Mouse (Mus musculus) induced T-regulatory cell, adult 2 months (primary cell): Measurements from ENCODE around the gene Shld2.

Experiments used
- DNase-seq: peaks from one replicate; pipeline ENCODE4 v3.0.0-alpha.2; 2012; ENCODE audit warnings: low read depth

Gene Shld2

GRCm38 (mm10) chr14:34310234-34310965 lies at the start of gene Shld2, which contains the start of gene Glud1:
TSS of gene Shld2 (minus strand) at chr14:34310493.
TSS of gene Glud1 (plus strand) at chr14:34310727.
- DNase-seq, result peak; percentile 93

GRCm38 (mm10) chr14:34359676-34360244 lies 49.5 kb upstream of the Shld2 start:
- no peak for DNase-seq

DNA sequence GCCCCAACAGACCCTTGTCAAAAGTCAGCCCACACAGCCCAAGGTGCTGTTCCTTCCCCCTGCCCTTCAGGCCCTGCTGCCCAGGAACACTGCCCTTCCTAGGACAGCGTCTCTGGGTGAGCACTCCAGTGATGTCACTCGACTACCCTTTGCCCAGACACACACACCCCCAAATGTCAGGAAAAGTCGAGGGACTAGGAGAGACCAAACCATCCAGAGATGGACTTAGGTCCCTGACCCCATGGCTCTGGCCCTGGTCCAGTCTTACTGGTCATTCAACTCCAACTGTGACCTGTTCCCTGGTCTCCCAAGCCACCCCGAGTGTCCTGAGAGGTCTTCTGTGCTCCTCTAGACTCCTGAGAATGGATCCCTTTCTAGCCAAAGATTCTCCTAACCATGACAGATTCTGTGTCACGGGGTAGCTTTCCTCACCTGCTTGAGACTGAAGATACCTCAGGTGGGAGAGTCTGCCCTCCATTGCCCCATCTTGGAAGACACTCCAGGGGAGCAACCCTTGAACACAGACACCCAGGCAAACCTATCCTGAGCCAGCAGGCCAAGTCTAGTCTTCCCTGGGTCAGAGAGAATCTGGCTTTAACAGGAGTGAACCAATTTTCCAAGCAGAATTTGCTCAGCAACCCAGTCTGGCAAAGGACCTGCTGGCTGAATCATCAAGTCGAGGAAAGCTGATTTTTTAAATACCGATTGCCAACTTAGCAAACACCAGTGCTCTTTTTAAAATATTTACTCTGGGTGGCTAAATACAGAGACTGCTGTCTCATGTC lies 47.6 kb upstream of the Shld2 start:
- DNase-seq, result no peak

DNA sequence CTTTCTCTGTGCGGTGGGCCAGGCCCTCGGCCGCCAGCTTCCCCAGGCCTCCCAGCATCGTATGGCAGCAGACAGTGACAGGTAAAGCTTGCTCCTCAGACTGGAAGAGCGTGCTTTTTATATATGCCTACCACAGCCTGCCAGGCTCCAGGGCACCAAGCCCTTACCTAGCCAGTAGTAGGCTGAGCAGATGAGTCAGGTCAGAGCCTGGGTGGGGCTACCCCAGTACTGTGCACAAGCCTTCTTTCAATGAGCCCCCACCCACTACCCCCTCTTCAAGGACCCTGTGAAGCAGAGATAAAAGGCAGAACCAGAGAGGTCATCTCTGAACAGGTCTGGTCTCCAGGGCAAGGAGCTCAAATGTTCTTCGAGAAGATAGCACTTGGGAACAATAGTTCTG lies 45.0 kb upstream of the Shld2 start, which contains the start of gene Fam25c:
Gene Fam25c, minus strand, starts transcription at position 133 of the 400 bp plus-strand sequence.
- DNase-seq, result no peak

DNA sequence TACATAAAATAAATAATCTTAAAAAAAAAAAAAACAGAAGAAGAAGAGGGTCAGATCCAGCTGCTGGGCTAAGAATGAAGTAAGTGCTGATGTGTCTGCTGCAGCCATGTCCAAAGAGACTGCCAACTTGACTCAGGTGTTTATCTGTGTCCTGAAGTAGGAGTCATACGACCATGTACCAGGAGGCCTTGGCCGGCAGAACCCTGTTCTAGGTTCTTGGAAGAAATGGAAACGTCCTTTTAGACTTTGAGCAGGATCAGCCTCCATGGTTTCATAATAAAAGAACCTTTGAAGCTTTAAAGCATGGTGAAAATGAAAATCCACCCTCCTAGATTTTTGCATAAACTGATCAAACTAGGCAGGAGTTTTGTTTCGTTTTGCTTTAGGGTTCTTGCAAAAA lies 44.2 kb upstream of the Shld2 start:
- DNase-seq, result no peak

DNA sequence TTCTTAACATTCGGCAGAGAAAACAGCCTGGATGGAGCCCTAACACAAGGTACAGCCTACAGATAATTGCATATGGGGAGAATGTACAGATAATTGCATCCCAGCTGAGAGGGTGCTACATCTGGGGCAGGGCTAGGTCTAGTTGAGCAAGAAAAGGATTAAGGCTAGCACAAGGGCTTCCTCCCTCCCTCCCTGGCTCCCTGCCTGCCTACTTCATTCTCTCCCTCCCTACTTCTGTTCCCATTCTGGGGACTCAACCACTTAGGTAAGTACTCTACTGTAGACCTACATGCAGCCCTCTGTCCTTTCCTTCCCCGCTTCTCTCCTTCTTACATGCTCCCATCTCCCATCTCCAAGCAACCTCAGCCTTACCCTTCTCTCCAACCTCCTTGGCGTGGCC lies 43.0 kb upstream of the Shld2 start:
- no peak for DNase-seq

GRCm38 (mm10) chr14:34352523-34352922 lies 42.2 kb upstream of the Shld2 start:
- no peak for DNase-seq

DNA sequence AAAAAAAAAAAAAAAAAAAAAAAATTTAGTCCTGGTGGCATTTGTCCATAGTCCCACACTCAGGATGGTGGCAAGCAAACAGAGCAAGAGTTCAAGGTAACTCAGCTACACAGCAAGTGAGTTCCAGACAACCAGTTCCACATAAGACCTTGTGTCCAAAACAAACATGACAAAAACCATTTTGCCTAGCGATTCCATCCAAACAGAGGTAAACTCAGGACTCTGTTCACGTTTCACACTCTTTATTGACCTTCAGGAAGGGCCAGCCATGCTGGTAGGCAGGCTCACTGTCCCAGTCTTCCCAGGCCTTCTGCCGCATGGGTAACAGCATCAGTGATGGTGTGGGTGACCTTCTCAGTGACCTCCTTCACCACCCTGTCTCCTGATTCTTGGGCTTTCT lies 41.4 kb upstream of the Shld2 start:
- no peak for DNase-seq

GRCm38 (mm10) chr14:34349007-34349406 lies 38.7 kb upstream of the Shld2 start:
- no peak for DNase-seq

DNA sequence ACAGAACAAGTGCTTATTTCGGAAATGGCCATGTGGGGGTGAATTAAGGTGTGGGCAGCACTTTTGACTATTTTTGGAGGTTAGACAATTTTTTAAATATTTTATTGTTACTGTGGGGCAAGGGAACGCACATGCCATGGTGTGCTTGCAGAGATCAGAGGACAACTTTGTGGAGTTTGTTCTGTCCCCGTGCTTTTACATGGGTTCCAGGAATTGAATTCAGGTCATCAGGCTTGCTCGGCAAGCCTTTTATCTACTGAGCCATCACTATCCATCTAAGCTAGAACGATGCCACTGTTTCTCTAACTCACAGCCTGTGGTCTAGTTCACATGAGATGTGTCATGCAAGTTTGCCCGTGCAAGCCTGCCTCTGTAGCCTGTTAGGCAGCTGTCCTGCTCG lies 38.0 kb upstream of the Shld2 start:
- no peak for DNase-seq

- DNase-seq, result no peak
Measured at GRCm38 (mm10) chr14:34347084-34347483, 36.8 kb upstream of the Shld2 start.

GRCm38 (mm10) chr14:34345771-34346566 lies 35.7 kb upstream of the Shld2 start:
- no peak for DNase-seq

DNA sequence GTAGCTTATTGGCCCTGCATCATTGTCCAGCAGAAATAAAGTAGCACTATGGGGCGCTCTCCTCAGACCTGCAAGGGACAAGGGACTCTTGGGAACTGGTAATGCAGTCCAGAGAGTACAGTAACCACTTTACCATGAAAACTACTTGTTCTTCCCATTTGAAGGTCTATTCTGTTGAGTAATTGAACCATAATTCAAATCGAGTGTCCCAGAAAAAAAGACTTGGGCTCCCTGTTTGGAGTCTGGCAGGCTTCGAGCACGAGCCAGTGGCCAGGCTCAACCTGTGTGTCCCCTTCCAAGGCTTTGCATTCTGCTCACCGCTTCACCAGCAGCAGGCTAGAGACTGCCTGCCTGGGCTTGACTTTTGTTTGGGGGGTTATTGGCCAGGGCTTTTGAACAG lies 34.1 kb upstream of the Shld2 start:
- no peak for DNase-seq

DNA sequence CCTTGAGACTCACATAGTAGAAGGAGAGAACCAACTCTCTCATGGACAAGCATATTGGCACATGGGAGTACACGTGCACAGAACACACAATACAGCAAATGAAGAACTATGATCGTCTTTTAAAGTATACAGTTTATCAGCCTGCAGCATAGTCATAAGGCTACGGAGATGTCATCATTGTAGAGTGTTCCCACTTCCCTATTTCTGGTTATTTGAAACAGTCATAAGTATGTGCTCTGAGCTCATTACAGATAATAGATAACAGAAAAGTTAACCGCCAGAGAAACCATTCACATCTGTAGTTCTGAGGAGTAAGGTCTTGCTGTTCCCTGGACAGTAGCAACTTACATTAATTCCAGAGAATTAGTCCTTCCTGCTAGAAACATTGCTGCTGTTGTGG lies 32.8 kb upstream of the Shld2 start:
- DNase-seq, result no peak

DNA sequence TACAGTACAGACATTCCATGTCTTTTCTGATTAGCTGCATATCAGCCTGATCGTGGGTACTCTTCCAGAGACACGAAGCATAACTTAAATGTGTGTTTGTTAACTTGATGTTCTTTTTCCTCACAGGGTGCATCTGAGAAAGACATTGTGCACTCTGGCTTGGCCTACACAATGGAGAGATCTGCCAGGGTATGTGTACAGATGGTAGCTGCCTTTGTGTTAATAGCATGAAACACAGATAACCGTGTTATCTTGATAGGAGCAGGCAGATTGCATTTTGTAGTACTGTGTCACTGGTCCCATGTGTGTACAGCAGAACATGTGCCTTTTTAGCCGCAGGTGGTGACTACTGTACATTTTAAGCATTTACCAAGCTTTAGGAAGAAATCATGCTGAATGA lies 31.7 kb upstream of the Shld2 start:
- no peak for DNase-seq

DNA sequence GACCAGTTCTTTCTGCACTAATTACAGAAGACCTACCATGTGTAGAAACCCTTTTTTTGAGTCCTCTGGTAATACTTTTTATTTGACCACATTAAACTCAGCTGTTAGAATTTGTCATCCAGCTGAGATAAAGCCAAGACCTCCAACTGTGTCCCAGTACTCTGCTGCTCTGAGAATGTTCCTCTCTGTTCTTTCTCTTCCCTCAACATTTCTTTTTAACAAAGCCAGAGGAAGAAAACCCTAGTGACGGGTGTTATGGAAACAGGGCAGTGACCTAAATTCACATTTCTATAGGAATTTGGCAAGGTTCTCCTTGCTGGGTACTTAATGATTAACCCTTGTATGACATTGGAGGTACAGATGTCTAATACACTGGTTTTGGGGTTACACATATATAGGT lies 29.2 kb upstream of the Shld2 start:
- no peak for DNase-seq

DNA sequence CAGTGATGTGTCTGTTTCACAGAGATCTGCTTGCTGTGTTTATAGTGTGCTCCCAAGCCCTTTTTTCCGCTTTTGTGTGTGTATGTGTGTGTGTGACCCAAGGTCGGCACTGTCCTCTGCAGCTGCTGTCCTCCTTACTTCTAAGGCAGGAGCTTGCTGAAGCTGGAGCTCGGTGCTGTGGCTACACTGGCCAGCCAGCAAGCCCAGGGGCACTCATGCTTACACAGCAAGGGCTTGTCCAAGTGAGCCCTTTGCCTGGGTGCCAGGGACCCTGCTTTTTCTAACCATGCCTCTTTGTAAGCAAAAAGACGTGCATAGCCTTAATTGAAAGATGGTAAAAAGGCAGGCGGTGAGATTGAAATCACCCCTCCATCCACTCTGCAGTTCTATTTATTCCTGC lies 22.2 kb upstream of the Shld2 start:
- DNase-seq, result no peak

DNA sequence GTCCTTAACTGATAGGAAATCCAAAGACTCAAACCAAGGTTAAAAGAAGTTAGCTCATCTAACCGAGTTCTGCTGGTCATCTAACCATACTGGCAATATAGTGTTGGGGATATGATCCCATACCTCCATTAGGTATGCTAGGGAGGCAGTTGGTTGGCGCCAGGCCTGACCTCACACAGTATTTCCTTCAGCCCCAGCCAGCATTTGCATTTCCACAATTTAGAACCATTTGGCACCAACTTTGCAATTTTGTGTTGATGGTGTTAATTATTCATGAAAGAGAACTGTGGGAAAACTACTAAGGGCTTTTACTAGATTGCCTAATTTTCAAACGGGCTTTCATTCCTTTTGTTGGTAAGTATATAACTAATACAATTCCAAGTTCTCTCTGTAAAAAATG lies 21.6 kb upstream of the Shld2 start:
- DNase-seq, result no peak

DNA sequence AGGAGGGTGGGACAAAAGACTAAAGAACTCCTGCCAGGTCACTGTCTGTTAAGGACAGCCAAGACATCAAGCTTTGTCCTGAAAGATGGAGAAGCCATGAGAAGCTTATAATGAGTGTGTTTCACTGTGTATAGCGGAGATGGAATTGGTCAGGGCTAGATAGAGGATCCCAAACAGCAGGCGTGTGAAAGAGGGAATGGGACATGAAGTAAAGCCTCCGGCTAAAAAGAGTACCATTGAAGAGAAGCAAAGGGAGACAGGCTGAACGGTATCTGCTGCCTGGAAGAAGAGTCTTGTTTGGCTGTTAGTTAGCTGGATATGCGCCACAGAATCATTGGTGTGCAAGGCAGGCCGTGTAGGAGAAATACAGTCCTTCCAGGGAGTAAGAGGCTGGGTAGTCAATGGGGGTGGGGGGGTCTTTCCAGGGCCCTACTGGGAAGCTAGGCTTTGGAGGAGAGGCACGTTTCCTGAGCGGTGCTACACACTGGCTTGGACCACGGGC lies 20.4 kb upstream of the Shld2 start:
- no peak for DNase-seq

DNA sequence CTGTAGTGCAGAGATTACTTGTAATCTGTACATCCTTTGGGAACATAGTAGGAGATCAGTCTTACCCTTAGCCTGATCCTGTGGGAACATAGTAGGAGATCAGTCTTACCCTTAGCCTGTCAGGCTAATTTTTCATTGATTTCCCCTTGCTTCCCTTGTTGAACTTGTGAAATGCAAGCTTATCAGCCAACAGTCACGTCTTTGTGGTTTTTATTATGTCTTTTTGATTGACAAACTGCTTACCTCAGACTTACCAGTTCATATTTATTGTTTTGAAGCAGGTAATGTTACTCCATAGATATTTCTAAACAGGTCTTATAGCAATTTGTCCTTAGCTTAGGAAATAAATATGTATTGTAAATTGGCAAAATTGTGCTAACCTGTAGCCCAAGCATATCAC lies 17.3 kb upstream of the Shld2 start:
- no peak for DNase-seq

DNA sequence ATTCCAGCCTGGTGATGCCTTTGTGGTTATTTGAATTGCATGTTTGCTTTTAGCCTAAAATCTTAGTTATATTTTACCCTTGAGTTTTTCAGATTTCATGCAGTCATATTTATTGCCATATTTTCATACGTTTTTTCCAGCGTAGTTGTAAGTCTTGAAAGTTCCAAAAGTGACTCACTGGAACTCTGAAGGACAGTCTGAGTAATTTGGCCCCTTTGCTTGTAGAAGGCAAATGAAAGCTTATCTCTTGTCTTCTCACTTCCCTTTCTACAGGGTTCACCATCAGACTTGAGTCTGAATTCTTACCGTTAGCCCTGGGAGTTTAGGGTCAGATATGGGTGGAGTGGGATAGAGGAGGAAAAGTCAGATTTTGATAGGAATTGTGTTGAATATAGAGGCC lies 16.3 kb upstream of the Shld2 start:
- no peak for DNase-seq

DNA sequence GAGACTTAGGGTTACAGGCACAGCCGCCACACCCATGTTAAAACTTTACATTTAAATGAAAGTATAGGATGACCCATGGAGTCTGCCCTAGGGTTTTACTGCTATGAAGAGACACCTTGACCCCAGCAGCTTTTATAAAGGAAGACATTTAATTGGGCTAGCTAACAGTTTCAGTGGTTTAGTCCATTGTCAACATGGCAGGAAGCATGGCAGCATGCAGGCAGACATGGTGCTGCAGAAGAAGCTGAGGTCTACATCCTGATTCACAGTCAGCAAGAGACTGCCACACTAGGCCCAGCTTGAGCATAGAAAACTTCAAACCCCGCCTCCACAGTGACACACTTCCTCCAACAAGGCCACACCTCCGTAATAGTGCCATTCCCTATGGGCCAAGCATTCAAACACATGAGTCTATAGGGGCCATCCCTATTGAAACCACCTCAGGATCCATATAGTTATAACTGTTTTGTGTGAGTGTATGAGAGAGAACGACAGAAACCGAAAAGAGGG lies 13.3 kb upstream of the Shld2 start:
- no peak for DNase-seq
